In the genomic region with DNA sequence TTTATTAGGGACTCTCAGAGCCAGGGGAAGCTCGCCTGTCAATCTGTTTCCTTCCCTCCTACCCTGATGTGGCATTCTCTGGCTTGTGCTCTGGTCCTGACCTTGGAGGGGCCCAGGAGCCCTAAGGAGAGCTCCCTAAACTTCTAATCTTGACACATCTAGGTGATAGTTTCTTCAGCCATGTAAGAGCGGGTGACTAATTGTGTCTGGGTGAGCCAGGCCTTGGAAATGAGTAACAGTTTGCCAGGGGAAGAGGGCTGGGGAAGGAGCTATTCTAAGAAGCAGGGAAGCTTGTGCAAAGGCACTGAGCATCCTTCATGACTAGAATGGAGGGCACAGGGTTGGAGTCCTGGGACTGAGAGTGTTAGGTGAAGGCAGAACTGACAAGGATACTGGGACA, we compare ENCODE assay signal across 17 mouse cellular contexts. TPM values are rescaled to one million over a fixed set of nuclear protein-coding genes. Genes with fewer than 3 reads are reported as not detected.
DNase-seq lines count a peak whose midpoint lies in the region; ATAC-seq lines count a peak whose summit lies in the region.
"Had no signal": no experiment of that assay in that cellular context is flagged by ENCODE, and none has a peak within 500 bp of the region (broad histone marks: within the 10 kb centered on the region; RNA-seq: fewer than 3 reads in every experiment).

No protein-coding gene starts in this region.

- peak overlapping the region; percentile 88; the same call in 1 of the 2 replicates for H3K27ac ChIP-seq in heart, embryonic 12.5 days (ENCODE audit: poor library complexity, severe bottlenecking)
- no peak overlapping the region for H3K27ac ChIP-seq in lung, embryonic 15.5 days
- peak overlapping the region; percentile 85; the same call in 1 of the 2 replicates for H3K27ac ChIP-seq in intestine, embryonic 14.5 days (ENCODE audit: low read depth)
- H3K27ac ChIP-seq in stomach, embryonic 16.5 days (ENCODE audit: low read length), result peak overlapping the region; percentile 39
- H3K27ac ChIP-seq: midbrain, embryonic 13.5 days had no signal

- ATAC-seq in heart, embryonic 12.5 days (ENCODE audit: insufficient number of reproducible peaks, low FRiP score), result no peak
- ATAC-seq in lung, embryonic 15.5 days (ENCODE audit: borderline replicate concordance, extremely low read depth, low FRiP score, low TSS enrichment), result no peak
- no peak for ATAC-seq in intestine, embryonic 14.5 days (replicated peaks; ENCODE audit: low FRiP score, low TSS enrichment, low read depth)
- ATAC-seq in stomach, embryonic 16.5 days (ENCODE audit: insufficient read depth, low FRiP score), result no peak
- ATAC-seq: activated CD4-positive, CD25-positive, alpha-beta regulatory T cell, adult 4 months; midbrain, embryonic 13.5 days had no signal

- WGBS in heart, embryonic 12.5 days, result 71% methylated on average over 2 of the region's 2 CpGs
- WGBS in lung, embryonic 15.5 days, result 85% methylated on average over 2 of the region's 2 CpGs
- 82% methylated on average over 2 of the region's 2 CpGs for WGBS in intestine, embryonic 14.5 days
- 74% methylated on average over 2 of the region's 2 CpGs for WGBS in stomach, embryonic 16.5 days

- no peaks in the 10 kb centered on the region for H3K9me3 ChIP-seq in heart, embryonic 12.5 days (replicated peaks)
- no peaks in the 10 kb centered on the region for H3K9me3 ChIP-seq in lung, embryonic 15.5 days
- H3K9me3 ChIP-seq in intestine, embryonic 14.5 days (ENCODE audit: control insufficient read depth, low read length), result no peaks in the 10 kb centered on the region
- no peaks in the 10 kb centered on the region for H3K9me3 ChIP-seq in stomach, embryonic 16.5 days (replicated peaks; ENCODE audit: control insufficient read depth, low read length)
- H3K9me3 ChIP-seq: midbrain, embryonic 13.5 days had no signal

- peak overlapping the region; percentile 93 for H3K4me2 ChIP-seq in heart, embryonic 12.5 days
- peak overlapping the region; percentile 94 for H3K4me2 ChIP-seq in lung, embryonic 15.5 days
- peak overlapping the region; percentile 62 for H3K4me2 ChIP-seq in intestine, embryonic 14.5 days (ENCODE audit: low read length)
- peak overlapping the region; percentile 90 for H3K4me2 ChIP-seq in stomach, embryonic 16.5 days (ENCODE audit: low read depth, low read length)
- H3K4me2 ChIP-seq: midbrain, embryonic 13.5 days had no signal

- intact Hi-C loops in heart, postnatal 14 days (cut with DNase I), result no loop called here

- H3K9ac ChIP-seq in heart, embryonic 12.5 days, result 0 out of 2 replicates have a peak overlapping the region, but pooled peaks have one; percentile 39
- no peak overlapping the region for H3K9ac ChIP-seq in lung, embryonic 15.5 days
- H3K9ac ChIP-seq in intestine, embryonic 14.5 days (ENCODE audit: low read length), result no peak overlapping the region
- 0 out of 2 replicates have a peak overlapping the region, but pooled peaks have one; percentile 23 for H3K9ac ChIP-seq in stomach, embryonic 16.5 days (ENCODE audit: low read length)
- H3K9ac ChIP-seq: midbrain, embryonic 13.5 days had no signal

- H3K4me1 ChIP-seq in heart, embryonic 12.5 days (replicated peaks), result peaks cover 59% of the 10 kb centered on the region
- peaks cover 41% of the 10 kb centered on the region for H3K4me1 ChIP-seq in lung, embryonic 15.5 days
- peaks cover 50% of the 10 kb centered on the region for H3K4me1 ChIP-seq in intestine, embryonic 14.5 days (replicated peaks; ENCODE audit: control insufficient read depth, insufficient read depth, low read length)
- peaks cover 31% of the 10 kb centered on the region for H3K4me1 ChIP-seq in stomach, embryonic 16.5 days (ENCODE audit: control insufficient read depth, insufficient read depth, low read length)

- H3K27me3 ChIP-seq in heart, embryonic 12.5 days (replicated peaks), result 0 out of 2 replicates have a peak, but pooled peaks cover 10% of the 10 kb centered on the region
- no peaks in the 10 kb centered on the region for H3K27me3 ChIP-seq in lung, embryonic 15.5 days
- no peaks in the 10 kb centered on the region for H3K27me3 ChIP-seq in intestine, embryonic 14.5 days (replicated peaks; ENCODE audit: control insufficient read depth, insufficient read depth, low read length)
- no peaks in the 10 kb centered on the region for H3K27me3 ChIP-seq in stomach, embryonic 16.5 days (ENCODE audit: control insufficient read depth, insufficient read depth, low read length)

- no peaks in the 10 kb centered on the region for H3K36me3 ChIP-seq in heart, embryonic 12.5 days
- no peaks in the 10 kb centered on the region for H3K36me3 ChIP-seq in lung, embryonic 15.5 days
- no peaks in the 10 kb centered on the region for H3K36me3 ChIP-seq in intestine, embryonic 14.5 days (ENCODE audit: control insufficient read depth, insufficient read depth, low read length)
- no peaks in the 10 kb centered on the region for H3K36me3 ChIP-seq in stomach, embryonic 16.5 days (ENCODE audit: control insufficient read depth, insufficient read depth, low read length)
- H3K36me3 ChIP-seq: midbrain, embryonic 13.5 days had no signal

- H3K4me3 ChIP-seq in heart, embryonic 12.5 days, result peak overlapping the region; percentile 81; the same call in 1 of the 2 replicates
- H3K4me3 ChIP-seq in lung, embryonic 15.5 days, result no peak overlapping the region
- H3K4me3 ChIP-seq in intestine, embryonic 14.5 days (ENCODE audit: low read depth, low read length), result peak overlapping the region; percentile 52; the same call in 1 of the 2 replicates
- H3K4me3 ChIP-seq in stomach, embryonic 16.5 days (replicated peaks; ENCODE audit: low read length), result no peak overlapping the region
- H3K4me3 ChIP-seq: midbrain, embryonic 13.5 days had no signal

- DNase-seq in heart, postnatal 14 days, result no peak
- DNase-seq in lung, adult 18-20 months, result no peak
- DNase-seq in intestine, embryonic 14.5 days (ENCODE audit: low spot score), result no peak
- DNase-seq in frontal cortex, adult 2 months (ENCODE audit: extremely low spot score in 1 of 2, low spot score in 1 of 2), result no peak
- DNase-seq in thymus, postnatal 10 days (ENCODE audit: low spot score in 2 of 2), result no peak
- DNase-seq: cerebellum, adult 8-10 months; embryo, embryonic 11 days; kidney, adult 9 months; layer of hippocampus, adult 9-11 months; left cerebral cortex, postnatal 4 days; lung, embryonic 14.5 days; retina, postnatal 1 day had no signal

RNA-seq across cellular contexts. Expression of a gene that starts 1.7 kb away (rescaled TPM):
- 186 and 190 TPM in 2 replicates for polyA plus RNA-seq in heart, embryonic 12.5 days (2016; fragmentation: Nextera tagmentation; extraction: Ambion mirVana)
- 100 to 1,000 TPM; 271 to 430 TPM for total RNA-seq in heart, postnatal 14 days (2021)
- 170 and 187 TPM in 2 replicates for polyA plus RNA-seq in lung, embryonic 15.5 days (2015; fragmentation: Nextera tagmentation; extraction: Ambion mirVana)
- 190 and 194 TPM in 2 replicates for polyA plus RNA-seq in intestine, embryonic 14.5 days (2014; fragmentation: Nextera tagmentation; extraction: Ambion mirVana)
- 386 and 449 TPM in 2 replicates for polyA plus RNA-seq in stomach, embryonic 16.5 days (2015; fragmentation: Nextera tagmentation; extraction: Ambion mirVana)
- 99.2 and 99.6 TPM in 2 replicates for polyA plus RNA-seq in frontal cortex, adult 2 months (2012; rRNA removed)

RNA-seq across cellular contexts. Expression of a gene that starts 57.0 kb away (rescaled TPM):
- polyA plus RNA-seq in heart, embryonic 12.5 days (2016; fragmentation: Nextera tagmentation; extraction: Ambion mirVana), result 255 and 280 TPM in 2 replicates
- total RNA-seq in heart, postnatal 14 days (2021), result 100 to 1,000 TPM; 134 to 139 TPM
- 315 and 333 TPM in 2 replicates for polyA plus RNA-seq in lung, embryonic 15.5 days (2015; fragmentation: Nextera tagmentation; extraction: Ambion mirVana)
- 258 and 299 TPM in 2 replicates for polyA plus RNA-seq in intestine, embryonic 14.5 days (2014; fragmentation: Nextera tagmentation; extraction: Ambion mirVana)
- 292 and 332 TPM in 2 replicates for polyA plus RNA-seq in stomach, embryonic 16.5 days (2015; fragmentation: Nextera tagmentation; extraction: Ambion mirVana)
- 178 and 186 TPM in 2 replicates for polyA plus RNA-seq in frontal cortex, adult 2 months (2012; rRNA removed)

Comparison
In these comparisons a context has a peak if more than half of its experiments do, and no peak if none do; other contexts are left out.
1. H3K4me3 ChIP-seq: peak in heart, embryonic 12.5 days (single experiment) and intestine, embryonic 14.5 days (single experiment); none in lung, embryonic 15.5 days (single experiment) and stomach, embryonic 16.5 days (single experiment).
2. H3K9ac ChIP-seq: peak in heart, embryonic 12.5 days (single experiment) and stomach, embryonic 16.5 days (single experiment); none in lung, embryonic 15.5 days (single experiment) and intestine, embryonic 14.5 days (single experiment).
3. Peak in every context shown above with its lines, with median percentiles within 50 percentile points of each other: H3K4me2 ChIP-seq.